Mouse (Mus musculus) 416B (cell line): ENCODE measurements around the gene Camkk2.

ENCODE experiments used
- DNase-seq: peaks from one replicate; pipeline ENCODE4 v3.0.0; 2011; ENCODE audit warnings: low read depth

Gene Camkk2

DNA sequence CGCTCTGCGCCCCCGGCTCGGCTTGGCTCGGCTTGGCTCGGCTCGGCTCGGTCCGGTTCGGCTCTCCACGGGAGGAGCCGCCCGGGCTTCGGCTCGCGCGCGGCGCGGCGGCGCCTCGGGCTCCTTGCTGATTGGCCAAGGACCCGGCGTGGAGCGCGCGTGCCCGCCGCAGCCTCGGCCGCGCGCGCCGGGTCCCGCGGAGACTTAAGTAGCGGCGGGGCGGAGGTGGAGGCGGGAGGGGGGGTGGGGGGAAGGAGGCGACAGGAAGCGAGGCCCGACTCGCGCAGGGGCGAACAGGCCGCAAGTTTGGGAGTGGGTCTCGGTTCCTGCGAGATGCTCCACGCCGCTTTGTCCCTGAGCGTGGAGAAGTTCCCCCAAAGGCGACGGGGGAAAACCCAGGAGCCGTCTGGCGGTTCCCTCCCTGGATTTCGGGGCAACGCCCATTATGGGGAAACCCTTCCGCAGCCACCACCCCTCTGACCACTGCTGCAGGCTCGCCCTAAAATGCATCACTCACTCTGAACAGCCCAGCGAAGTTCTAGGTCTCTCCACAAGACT is at the start of gene Camkk2:
TSS of gene Camkk2 (minus strand) at position 133 of the 558 bp plus-strand sequence.
- DNase-seq = peak; percentile 93

DNA sequence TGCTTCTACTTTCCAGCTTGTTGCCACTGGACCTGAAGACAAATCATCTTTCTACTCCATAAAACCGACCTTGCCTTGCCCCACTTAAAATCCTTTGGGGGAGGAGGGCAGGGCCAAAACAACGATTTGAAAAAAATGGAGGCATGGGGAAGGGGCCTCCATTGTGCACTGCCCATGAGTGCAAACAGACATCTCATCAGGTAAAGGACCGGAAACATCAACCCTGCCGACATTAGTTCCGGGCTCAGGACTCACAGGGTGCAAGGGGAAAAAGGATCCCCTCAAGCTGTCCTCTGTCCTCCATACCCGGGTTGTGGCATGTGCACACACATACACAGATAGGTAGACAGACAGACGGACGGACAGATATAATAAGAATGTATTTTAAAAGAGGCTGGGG is 45.9 kb upstream of the Camkk2 start:
- DNase-seq = no peak

DNA sequence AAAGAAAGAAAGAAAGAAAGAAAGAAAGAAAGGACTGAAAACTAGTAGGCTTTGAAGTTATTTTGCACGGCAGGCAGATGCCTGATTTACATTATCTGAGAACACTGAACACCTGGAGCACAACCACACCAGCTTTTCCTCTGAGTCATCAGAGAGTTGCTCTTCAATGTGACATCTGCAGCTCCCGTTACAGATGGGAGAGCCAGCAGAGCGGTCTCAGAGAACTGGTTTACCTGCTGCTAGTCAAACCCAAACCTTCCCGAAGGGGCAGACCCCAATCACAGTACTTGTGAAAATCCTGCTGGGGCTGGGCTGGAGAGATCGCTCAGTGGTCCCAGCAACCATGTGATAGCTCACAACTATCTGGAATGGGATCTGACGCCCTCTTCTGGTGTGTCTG is 45.2 kb upstream of the Camkk2 start:
- no peak for DNase-seq

DNA sequence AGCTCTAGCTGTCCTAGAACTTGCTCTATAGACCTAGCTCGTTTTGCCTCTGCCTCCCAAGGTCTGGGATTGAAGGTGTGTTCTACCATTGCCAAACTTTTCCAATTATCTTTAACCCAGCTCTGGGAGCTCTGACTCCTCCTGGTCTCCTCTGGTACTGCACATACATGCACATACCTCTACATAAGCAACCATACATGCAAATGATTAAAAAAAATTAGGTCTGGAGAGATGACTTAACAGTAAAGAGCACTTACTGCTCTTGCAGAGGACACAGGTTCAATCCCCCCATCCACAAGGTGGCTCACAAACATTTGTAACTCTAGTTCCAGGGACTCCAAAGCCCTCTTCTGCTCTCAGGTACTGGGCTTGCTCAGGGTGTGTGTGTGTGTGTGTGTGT is 44.8 kb upstream of the Camkk2 start:
- DNase-seq = peak; percentile 41

DNA sequence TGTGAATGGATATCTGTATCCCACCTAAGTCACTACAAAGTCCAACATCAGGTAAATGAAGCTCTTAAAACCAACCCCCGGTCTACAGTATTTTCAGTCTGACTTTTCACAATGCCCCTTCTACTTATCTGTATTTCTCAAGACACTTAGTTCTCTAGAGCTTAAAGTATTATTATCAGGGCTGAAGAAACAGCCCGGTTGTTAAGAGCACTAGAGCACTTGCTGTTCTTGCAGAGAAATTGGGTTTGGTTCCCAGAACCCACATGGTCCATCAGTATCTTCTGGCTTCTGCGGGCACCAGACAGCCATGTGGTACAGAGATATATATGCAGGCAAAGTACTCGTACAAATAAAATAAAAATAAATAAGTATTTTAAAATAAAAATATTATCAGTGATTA is 43.2 kb upstream of the Camkk2 start:
- DNase-seq = no peak

DNA sequence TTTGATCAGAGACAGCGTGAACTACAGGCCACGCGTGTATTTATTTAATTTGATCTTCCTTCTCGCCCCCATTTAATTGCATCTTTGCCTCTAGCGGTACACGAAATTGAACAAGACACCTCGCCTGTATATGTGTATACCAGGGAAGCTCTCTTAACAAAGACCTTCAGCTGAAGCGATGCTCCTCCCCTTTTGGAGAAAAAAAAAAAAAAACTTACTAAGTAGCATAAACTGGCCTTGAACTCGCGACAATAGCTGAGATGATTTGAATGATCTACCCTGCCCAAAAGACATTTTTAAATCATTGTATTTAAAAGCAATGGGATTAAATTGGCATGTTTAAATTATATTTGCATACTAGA is 42.3 kb upstream of the Camkk2 start:
- DNase-seq = no peak

DNA sequence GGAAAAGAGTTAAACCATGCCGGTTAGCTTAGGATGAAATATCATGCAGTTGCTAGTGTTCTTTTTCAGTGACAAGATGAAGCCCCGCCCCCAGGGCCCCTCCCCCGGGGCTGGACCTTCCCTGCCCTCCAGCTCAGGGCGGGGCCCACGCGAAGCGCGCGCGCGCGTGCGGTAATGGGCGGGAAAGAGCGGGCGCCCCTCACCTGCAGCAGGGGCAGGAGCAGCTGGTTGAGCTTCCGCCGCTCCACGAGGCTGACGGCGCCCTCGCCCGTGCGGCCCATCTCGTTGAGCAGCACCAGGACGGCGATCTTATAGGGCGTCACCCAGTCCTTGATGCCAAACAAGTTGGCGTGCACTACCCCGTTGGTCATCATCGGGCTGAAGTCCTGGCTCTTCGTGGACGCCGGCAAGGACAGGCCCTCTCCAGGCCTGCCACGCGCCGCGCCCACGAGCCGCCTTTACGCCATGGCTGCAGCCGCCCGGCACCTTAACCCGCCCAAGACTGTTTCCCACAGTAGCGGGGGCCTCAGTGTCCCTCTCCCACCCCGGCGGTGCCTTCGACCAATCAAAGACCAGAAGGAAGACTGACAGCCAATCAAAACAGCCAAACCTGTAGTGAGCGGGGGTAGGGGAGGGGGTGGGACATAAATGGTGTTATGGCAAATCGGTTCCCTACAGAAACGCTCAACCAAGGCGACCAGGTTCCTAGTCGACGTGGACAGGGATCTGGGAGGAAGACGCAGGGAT is 41.7 kb upstream of the Camkk2 start, which contains the start of gene Anapc5:
TSS of gene Anapc5 (minus strand) at position 563 of the 747 bp plus-strand sequence.
- peak; percentile 99 for DNase-seq

DNA sequence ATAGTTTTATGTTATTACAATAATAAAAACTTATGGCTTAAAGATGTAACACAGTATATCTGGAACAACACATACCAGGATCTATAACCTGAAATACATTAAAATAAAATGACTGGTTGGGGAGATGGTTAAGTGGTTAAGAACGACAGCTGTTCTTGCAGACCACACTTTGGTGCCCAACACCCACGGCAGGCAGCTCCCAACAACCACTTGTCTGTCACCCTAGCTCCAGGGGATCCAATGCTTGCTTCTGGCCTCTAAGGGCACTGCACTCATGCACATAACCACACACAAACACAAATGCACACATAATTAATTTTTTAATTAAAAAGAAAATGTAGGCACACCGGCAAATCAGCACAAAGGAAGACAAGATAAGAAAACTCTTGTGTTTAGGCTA is 33.5 kb upstream of the Camkk2 start:
- no peak for DNase-seq

DNA sequence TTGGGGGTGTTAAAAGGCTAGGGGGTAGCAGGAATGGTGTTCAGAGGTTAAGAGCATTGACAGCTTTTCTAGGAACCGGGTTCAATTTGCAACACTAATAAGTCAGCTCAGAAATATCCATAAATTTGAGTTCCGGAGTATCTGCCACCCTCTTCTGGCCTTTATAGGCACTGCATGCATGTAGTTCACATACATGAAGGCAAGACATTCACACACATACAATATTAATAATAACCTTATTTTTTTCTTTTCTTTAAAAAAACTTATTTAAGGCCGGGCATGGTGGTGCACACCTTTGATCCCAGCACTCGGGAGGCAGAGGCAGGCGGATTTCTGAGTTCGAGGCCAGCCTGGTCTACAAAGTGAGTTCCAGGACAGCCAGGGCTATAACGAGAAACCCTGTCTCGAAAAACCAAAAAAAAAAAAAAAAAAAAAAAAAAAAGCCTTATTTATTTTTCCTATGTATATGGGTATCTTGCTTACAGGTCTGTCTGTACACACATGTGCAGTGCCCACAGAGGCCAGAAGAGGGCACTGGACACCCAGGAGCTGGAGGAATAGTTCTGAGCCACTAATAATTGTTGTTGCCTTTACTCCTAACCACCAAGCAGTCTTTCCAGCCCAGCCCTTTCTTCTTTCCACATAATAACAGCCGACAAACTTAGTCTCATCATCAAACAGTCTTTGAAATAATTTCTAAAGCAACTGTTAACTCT is 32.3 kb upstream of the Camkk2 start:
- DNase-seq = peak; percentile 87

DNA sequence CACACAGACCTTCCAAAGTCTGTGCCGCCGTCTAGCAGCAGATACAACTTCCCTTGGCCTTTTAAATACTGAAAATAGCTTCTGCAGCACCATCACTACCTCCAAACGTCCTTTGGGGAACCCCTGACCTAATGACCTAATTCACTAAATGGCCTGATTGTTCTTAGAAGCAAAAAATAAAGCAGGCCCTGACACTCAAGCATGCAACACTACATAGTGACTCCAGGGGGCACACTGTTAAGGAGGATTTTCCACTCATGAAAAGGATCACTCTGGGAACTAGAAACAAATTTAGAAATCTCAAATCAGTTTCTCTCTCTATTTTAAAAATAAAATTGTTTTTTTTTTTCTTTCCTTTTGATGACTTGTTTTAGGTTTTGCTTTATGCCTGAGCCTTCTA is 26.3 kb upstream of the Camkk2 start:
- peak; percentile 30 for DNase-seq

DNA sequence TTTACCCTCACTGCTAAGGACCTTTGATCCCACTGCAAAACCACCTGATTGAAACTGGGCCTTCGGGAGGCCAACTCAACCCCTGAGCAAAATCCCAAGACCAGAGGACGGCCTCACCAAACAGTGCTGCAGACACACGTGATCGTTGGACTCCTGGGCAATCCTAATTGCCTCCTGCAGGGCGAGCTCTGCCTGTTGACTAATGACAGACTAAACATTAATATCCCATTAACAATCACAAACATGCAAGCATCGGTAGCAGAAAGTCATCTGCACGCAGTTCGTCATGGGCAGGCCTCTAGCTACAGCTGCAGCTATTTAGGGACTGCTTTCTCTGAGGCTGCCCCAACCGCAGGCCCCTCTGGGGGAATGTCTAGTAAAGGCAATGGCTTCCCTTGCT is 23.5 kb upstream of the Camkk2 start:
- DNase-seq = no peak

DNA sequence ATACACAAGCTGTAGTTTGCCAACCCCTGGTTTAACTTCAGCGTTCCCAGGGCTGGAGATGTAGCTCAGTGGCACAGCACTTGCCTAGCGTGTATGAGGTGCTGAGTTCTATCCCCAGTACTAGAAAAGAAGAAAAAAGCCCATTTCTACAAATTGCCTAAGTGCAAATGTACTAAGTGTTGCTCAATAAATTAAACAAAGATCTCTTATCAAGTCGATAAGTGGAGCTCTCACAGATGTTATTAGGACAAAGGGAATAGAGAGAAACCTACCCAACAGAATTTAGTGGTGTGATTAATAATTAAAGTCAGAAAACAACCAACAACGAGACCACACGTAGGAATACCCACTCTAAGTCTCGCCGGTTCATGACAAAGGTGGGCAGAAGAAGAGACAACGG is 22.5 kb upstream of the Camkk2 start:
- DNase-seq = no peak

DNA sequence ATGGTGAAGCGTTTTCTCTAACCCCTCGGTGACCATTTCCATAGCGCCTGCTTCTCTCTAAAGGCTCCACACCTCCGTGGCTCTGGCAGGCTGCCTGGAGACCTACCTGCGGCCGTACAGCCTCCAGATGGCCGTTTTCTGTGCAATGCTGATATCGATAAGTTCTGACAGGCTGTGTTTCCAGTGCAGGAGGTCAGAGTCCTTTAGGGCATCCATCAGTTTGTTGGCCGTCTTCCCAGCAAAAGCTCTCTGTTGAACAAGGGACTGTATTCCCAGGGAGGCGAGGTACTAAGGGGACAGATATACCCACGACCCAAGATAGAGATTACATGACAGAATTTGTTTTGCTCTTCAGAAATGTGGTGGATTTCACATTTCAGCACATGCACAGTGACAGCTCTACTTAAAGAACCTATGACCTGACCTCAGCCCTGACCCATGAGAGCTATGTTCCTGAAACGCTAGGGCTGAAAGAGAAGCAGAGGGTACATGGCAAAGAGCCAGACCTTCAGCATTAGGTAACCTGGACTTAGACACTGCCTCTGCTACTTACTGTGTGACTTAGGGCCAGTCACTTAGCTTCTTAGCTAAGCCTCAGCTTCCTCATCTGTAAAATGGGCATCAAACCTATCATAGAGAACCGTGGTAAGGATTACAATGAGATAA is 21.3 kb upstream of the Camkk2 start:
- no peak for DNase-seq

DNA sequence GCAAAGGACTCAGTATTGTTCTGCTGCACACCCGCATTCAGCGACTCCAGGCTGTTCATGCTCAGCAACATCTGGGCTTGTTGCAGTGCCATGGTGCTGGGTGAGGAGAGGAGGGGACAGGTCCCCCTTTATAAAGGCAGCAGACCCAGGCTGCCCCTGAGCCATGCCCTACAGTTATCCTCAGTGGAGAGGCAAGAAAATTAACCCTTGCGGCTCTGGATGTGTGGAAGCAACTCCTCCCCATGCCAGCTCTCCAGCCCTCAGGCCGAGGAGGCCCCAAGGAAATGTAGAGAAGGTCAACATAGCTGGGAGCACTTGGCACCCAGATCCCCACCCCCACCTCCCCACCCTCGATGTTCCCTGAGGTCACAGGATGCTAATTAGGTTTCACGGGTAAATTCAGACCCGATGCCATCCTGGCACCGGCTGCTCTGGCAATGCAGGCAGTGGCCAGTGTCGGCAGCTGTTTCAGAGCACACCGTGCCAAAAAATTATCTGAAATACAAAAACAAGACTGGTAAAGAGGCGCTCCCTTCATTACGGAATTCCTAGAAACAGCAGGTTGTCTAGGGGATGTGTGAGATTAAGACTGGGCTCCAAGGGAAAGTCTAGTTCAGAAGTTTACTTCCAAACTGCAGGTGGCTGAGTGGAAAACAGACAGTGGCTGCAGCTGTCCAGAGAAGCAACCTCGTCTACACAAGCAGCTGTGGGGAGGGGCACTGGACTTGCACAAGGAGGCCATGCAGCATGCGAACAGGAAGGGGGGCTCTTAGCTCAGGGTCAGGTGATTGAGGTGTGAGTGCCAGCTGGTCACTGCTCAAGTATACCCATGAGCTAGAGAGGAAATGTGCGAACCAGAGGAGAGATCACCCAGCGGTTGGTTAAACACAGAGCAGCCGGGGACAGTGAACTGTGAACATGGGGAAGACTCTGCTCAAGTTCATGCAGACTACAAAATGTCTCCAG is 20.5 kb upstream of the Camkk2 start:
- no peak for DNase-seq

DNA sequence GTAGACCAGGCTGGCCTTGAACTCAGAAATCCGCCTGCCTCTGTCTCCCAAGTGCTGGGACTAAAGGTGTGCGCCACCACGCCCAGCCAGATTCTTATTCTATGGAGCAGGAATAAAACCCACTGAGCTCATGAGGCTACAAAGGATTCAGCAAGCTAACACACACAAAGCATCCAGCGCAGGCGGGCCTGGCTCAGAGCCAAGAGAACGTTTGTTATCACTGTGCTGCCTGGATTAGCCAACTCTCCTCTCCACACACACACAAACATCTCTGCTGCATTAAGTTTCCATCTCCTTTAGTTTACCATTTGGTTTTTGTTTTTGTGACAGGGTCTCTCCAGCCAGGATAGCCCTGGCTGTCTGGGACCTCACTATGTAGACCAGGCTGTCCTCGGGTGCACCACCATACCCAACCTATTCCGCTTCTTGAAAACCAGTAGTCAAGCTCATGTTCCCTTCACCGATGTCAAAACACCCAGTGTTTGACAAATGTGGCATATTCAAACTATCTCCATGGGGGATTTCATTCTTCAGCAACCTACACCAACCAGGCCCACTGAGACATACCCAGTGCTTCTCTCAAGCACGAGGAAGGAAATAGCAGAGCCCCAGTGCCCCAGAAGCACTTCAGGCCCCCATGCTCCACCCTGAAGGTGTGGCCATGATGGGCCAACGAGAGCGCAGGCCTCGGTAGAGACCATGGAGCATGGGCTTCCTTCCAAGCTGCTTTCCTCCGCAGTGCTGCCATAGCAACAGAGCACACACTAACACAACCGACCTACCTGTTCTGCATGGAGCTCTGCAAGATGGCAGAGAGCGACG is 19.6 kb upstream of the Camkk2 start:
- DNase-seq = no peak

DNA sequence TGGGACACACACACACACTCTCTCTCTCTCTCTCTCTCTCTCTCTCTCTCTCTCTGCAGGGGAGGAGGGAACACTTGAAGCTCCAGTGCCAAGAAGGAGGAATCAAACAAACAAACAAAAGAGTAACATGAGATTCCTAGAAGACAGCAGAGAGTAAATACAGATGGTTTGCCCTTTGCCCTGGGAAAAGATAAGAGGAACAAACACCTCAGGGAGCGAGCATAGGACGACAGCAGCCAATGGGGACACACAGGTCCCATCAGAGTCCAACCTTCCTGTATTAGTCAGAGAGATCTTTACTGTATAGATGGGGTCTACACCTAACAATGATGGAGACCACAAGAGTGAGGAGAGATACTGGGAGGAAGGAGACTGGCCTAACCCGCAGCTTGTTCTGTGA is 18.7 kb upstream of the Camkk2 start:
- DNase-seq = no peak

DNA sequence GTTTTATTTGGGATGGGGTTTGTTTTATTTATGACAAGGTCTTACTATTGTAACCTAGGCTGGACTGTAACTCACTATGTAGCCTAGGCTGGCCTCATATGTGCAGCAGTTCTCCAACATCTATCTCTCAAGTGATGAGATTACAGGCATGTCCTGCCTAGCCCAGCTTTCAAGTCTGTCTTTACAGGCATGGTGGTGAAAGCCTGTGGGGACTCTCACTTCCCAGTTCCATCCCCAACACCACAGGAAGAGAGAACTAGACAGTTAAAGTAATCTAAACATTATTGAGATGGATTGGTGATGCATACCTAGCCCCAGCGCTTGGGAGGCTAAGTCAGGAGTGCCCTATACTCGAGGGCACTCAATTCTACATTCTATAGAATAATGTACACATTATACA is 9.5 kb upstream of the Camkk2 start:
- DNase-seq = no peak

DNA sequence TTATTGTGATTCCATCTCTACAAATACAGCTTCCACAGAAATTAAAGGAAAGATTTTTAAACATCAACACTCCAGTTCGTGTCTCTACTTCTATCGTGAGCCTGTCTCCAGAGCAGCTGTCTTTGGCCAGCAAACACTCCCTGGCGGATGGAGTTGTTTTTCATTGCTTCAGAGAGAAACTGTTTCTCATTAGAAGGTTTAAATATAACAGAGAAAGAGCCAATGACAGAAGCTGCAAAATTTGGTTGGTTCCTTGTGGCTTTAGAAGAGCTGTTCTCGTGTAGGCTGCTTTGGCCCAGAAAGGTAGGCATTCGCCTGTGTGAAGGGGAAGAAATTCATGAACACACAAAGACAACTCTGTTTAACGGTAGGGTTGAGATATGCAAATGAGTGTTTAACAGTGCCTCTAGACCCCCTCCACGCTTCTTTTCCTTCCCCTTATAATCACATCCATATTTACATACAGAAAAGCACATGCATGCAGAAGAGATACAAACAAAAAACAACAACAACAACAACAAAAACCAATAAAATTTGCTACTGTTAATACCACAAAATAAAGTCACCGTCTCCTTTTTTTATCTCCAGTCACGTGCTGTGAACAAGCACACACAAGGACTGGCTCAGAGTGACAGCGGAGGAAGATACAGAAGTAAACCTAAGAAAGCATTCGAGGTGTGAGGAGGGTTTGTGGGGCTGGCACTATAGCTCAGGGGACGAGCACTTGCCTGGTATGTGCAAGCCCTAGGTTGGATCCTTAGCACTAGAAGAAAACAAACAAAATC is 7.0 kb upstream of the Camkk2 start:
- DNase-seq = no peak

DNA sequence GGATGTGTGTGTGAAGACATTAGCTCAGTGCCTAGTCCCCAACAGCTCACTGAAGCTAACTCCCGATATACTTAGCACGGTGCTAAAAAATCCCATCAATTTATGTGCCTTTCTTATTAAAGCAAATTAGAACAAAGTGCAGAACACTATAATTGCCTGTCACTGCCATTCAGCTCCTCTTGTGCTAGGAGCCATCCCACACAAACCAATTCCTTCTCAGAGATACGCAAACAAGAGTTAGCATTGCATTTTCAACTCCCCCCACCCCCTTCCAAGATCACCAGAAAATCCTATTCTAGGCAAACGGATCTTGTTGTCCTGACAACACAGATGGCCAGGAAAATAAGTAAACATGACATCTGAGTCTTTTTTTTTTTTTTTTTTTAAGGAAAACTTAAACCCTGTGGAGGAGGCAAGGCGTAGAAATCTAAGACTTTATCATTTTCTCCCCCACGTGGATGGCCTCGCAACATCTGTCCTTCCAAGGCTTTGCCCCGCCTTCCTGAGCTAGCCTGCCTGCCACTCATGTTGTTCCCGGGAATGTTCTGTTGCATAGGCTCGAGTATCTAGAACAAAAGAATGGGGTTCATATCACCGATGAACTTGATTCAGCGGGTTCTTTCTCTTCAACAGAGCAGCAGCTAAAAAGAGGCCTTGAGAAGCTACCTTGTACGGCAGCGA is 4.7 kb upstream of the Camkk2 start:
- DNase-seq = no peak
